Mouse (Mus musculus) heart, adult 2 months (tissue): ENCODE measurements around the gene Doc2g. TPM values are rescaled to one million over a fixed set of nuclear protein-coding genes. Genes with fewer than 3 reads are reported as not detected.

ENCODE experiments used
- DNase-seq, 2 experiments: peaks; one replicate each; pipeline ENCODE4 v3.0.0; 2021
- H3K27ac ChIP-seq: fragments of 200-600 bp; 2 replicates; pipeline ENCODE4 v1.8.1; 2022
- H3K27me3 ChIP-seq: fragments of 200-500 bp; 2 replicates; pipeline ENCODE4 v1.6.1; 2012; ENCODE audit warnings: mild to moderate bottlenecking, low read length, inconsistent platforms, mixed read lengths; ENCODE audit not compliant: control insufficient read depth, insufficient read depth
- H3K36me3 ChIP-seq: fragments of 200-500 bp; 2 replicates; pipeline ENCODE4 v1.6.1; 2012; ENCODE audit warnings: low read length, inconsistent platforms; ENCODE audit not compliant: control insufficient read depth, insufficient read depth
- H3K4me1 ChIP-seq: fragments of 200-500 bp; 2 replicates; pipeline ENCODE4 v1.6.1; 2011; ENCODE audit warnings: low read length; ENCODE audit not compliant: control insufficient read depth, insufficient read depth
- H3K4me3 ChIP-seq: fragments of 200-600 bp; 2 replicates; pipeline ENCODE4 v1.8.1; 2022
- H3K79me2 ChIP-seq: fragments of 200-500 bp; replicated peaks from 2 replicates; pipeline ENCODE4 v1.6.1; 2012; ENCODE audit warnings: mild to moderate bottlenecking, inconsistent platforms, low read length, moderate library complexity, mixed read lengths; ENCODE audit not compliant: control insufficient read depth, insufficient read depth
- H3K9ac ChIP-seq: fragments of 200-500 bp; 2 replicates; pipeline ENCODE4 v1.6.1; 2012; ENCODE audit warnings: low read depth, mild to moderate bottlenecking, control low read depth, inconsistent platforms, low read length, mixed read lengths
- CTCF ChIP-seq: fragments of 200-600 bp; IDR thresholded peaks from 2 replicates; pipeline ENCODE4 v1.8.1; 2022; ENCODE audit warnings: antibody characterized with exemption, mild to moderate bottlenecking, moderate library complexity
- EP300 ChIP-seq: fragments of 200-500 bp; IDR thresholded peaks from 2 replicates; pipeline ENCODE4 v1.6.1; 2011; ENCODE audit warnings: low read depth, low read length, control low read depth; ENCODE audit not compliant: insufficient read depth
- POLR2A ChIP-seq: fragments of 200-500 bp; IDR thresholded peaks from 2 replicates; pipeline ENCODE4 v1.6.1; 2011; ENCODE audit warnings: mild to moderate bottlenecking, low read depth, low read length, control low read depth; ENCODE audit not compliant: insufficient read depth
- WGBS: fragments of 180-500 bp; shearing (Covaris S2); methylation state at CpG from one replicate; pipeline ENCODE4 v1.1.7; 2018; 5-methylcytosine and 5-hydroxymethylcytosine counted together
- intact Hi-C: fragments of 180-260 bp; cut with DNase I; formaldehyde crosslinking; loops from one replicate; pipeline ENCODE4 v1.15.1; 2025
- polyA plus RNA-seq: library from polyadenylated mRNA; depleted of rRNA; stranded (reverse); fragments of >200 nt; gene quantifications from 2 replicates; pipeline ENCODE4 v1.2.3, GENCODE M21; 2012
- total RNA-seq, 2 experiments: library from RNA; stranded (reverse); gene quantifications; 2 replicates each; pipeline ENCODE4 v1.2.3; 2021

Doc2g gene
- total and polyA plus RNA-seq, 3 experiments, result 193 to 597 (median 236) TPM

- peak overlapping the region; percentile 62 for H3K9ac ChIP-seq
- WGBS, result 17% methylated on average over 9 of the region's 9 CpGs
- intact Hi-C loops, result loop anchor here (1.0 kb wide), 1 partner anchor 66 kb away; no protein-coding TSS in a partner anchor
Observed at GRCm38 (mm10) chr19:4013066-4013465, 10.0 kb downstream of the Doc2g start.

GRCm38 (mm10) chr19:4014802-4015201, 11.7 kb downstream of the Doc2g start:
- H3K4me3 ChIP-seq, result no peak overlapping the region

More at GRCm38 (mm10) chr19:4013066-4013465, 10.0 kb downstream of the Doc2g start:
- no peak for DNase-seq
- Histone ChIP-seq H3K4me3 (peak overlapping the region; percentile 35), H3K79me2 (no peaks in the 10 kb centered on the region), H3K4me1 (peaks cover 5% of the 10 kb centered on the region), H3K27me3 (no peaks in the 10 kb centered on the region), H3K36me3 (no peaks in the 10 kb centered on the region), H3K27ac (peak overlapping the region; percentile 57; the same call in 1 of the 2 replicates)
- peak; percentile 1; the same call in 1 of the 2 replicates for TF ChIP-seq CTCF
- no peak for TF ChIP-seq POLR2A

GRCm38 (mm10) chr19:4015635-4016034, 12.5 kb downstream of the Doc2g start:
- WGBS, result 73% methylated on average over 5 of the region's 5 CpGs
- Histone ChIP-seq H3K9ac (no peak overlapping the region), H3K27me3 (no peaks in the 10 kb centered on the region), H3K27ac (no peak overlapping the region), H3K4me3 (no peak overlapping the region), H3K36me3 (no peaks in the 10 kb centered on the region), H3K79me2 (no peaks in the 10 kb centered on the region), H3K4me1 (peaks cover 5% of the 10 kb centered on the region)
- intact Hi-C loops, result loop anchor here (5.0 kb wide), 3 partner anchors 82 to 292 kb away; partner anchors contain the start of genes Cdk2ap2, Grk2 and Pitpnm1
- no peak for TF ChIP-seq CTCF
- no peak for TF ChIP-seq EP300
- no peak for TF ChIP-seq POLR2A
- DNase-seq, result no peak

More at GRCm38 (mm10) chr19:4014802-4015201, 11.7 kb downstream of the Doc2g start:
- intact Hi-C loops, result loop anchor here (5.0 kb wide), 3 partner anchors 82 to 292 kb away; partner anchors contain the start of genes Cdk2ap2, Grk2 and Pitpnm1
- Histone ChIP-seq H3K27ac (no peak overlapping the region), H3K27me3 (no peaks in the 10 kb centered on the region), H3K4me1 (peaks cover 5% of the 10 kb centered on the region), H3K9ac (no peak overlapping the region), H3K79me2 (no peaks in the 10 kb centered on the region), H3K36me3 (no peaks in the 10 kb centered on the region)
- TF ChIP-seq CTCF (no peak), POLR2A (no peak), EP300 (no peak)
- no peak for DNase-seq

GRCm38 (mm10) chr19:4017921-4018587, 14.9 kb downstream of the Doc2g start:
- Histone ChIP-seq H3K9ac (no peak overlapping the region), H3K4me3 (no peak overlapping the region), H3K36me3 (no peaks in the 10 kb centered on the region), H3K27ac (no peak overlapping the region), H3K27me3 (no peaks in the 10 kb centered on the region), H3K79me2 (no peaks in the 10 kb centered on the region), H3K4me1 (no peaks in the 10 kb centered on the region; the same call in 1 of the 2 replicates)
- intact Hi-C loops, result loop anchor here (5.0 kb wide), 3 partner anchors 79 to 289 kb away; partner anchors contain the start of genes Cdk2ap2, Grk2 and Pitpnm1
- 76% methylated on average over 10 of the region's 10 CpGs for WGBS
- TF ChIP-seq POLR2A, result no peak
- TF ChIP-seq EP300, result no peak
- no peak for TF ChIP-seq CTCF
- no peak for DNase-seq

- intact Hi-C loops, result loop anchor here (1.0 to 5.0 kb wide), 4 partner anchors 29 to 288 kb away; partner anchors contain the start of genes Cdk2ap2, Grk2 and Pitpnm1
- Histone ChIP-seq H3K4me3 (no peak overlapping the region), H3K27ac (no peak overlapping the region; the same call in 1 of the 2 replicates), H3K9ac (no peak overlapping the region), H3K4me1 (no peaks in the 10 kb centered on the region), H3K27me3 (no peaks in the 10 kb centered on the region), H3K36me3 (no peaks in the 10 kb centered on the region), H3K79me2 (no peaks in the 10 kb centered on the region)
- TF ChIP-seq CTCF, result peak; percentile 96
- TF ChIP-seq POLR2A, result 0 out of 2 replicates have a peak, but pooled peaks have one; percentile 14
- TF ChIP-seq EP300, result peak; percentile 84; the same call in 1 of the 2 replicates
- WGBS, result 15% methylated on average over 18 of the region's 18 CpGs
- peak; percentile 80 to 87 for DNase-seq
Observed at GRCm38 (mm10) chr19:4018743-4019583, 15.8 kb downstream of the Doc2g start.
